Mouse (Mus musculus): ENCODE measurements around the gene Tceanc.
A peak's percentile ranks its signal among the peaks of the same experiment; 100 is the strongest.

Gene Tceanc

DNA sequence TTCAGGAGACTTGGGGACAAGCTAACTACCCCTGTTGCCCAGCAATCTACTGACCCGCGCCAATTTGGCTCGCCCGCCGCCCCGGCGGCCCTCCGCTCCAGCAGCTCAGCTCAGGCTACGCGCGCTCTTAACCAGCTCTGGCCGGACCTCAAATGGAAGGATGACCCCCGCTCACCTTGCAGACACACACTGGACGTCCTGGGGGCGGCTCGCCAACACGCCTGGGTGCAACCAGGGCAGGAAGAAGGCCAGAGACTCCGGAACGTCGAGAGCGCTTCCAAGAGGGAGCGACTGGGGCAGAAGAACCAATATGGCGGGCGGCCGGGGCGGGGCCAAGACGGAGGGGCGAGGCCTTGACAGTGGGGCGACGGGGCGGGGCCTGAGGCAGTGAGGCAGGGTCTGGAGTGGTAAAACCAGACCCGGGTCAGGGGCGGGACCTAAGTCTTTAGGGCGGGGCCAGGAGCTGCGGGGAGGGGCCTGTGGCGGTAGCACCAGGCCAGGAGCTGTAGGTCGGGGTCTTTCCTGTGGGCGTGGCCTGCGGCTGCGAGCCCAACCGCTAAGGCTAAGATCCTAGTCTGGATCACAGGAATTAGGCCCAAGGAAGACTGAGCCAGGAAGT is 38.9 kb downstream of the Tceanc start, which contains the start of gene Rab9:
TSS of gene Rab9 (minus strand) at position 503 of the 619 bp plus-strand sequence.
- peak; percentile 86 for DNase-seq

DNA sequence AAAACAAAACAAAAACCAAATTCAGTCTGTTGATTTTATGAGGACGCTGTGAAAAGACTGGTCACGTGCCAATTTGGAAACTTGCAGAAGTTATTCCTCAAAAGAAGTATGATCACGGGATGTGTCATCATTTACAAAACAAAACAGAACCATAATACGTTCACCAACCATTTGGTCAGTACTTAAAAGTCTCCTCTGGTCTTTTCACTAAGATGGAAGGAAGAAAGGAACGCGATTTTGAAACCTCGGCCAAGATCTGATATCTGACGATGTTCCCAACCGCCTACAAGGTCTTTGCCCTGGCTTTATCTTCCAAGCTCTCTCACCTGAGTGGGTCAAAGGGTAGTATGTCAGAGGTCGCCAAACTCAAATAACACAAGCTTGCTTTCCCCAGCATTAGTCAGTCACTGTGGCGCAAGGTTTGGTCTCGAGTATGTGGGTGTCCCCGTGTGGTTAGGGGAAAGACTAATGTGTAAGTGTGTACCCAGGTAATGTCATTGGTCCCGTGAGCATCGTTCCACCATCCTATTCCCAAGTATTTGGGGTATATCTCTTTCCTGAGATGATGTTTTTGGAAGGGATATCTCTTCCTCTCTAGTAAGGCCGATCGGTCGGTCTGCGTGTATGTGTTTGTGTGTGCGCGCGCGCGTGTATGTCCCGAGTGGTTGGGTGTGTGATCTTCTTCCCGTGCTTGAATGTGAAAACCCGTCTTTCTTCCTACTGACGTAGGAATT is 39.6 kb downstream of the Tceanc start:
- peak; percentile 2 for DNase-seq

DNA sequence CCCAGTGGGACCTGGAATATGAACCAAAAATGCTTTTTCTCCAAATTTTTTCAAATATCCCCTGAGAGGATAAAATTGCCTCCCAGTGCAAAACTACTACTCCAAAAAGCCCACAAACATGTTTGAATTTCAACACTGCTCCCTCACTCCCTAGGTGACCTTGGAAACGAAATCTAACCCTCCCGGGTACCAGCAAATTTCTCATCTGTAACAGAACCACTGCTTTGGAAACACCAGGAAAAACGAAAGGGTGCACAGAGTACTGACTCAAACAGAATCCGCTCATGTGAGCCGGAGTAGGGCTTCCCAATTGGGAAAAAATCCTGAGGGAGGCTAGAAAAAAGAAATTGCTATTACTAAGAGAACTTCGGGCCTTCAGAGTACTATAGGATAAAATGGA is 41.0 kb downstream of the Tceanc start:
- DNase-seq: no peak

DNA sequence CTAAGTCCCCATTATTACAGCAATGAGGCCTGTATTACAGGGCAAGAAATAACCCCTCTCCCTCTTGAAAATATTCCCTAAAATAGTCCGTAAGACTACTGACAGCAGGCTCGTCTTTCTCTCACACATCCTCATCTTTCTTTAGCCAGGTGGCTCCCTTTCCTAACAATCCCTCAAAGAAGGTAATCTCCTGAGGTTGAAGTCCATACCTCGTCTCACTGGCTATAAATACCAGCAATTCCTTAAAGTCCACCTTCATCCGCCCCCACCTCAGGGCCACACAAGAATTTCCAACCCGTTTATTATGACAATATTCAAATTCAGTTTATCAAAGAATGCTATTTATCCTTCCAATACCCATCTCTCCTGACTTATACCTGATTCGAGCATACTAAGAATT is 45.8 kb downstream of the Tceanc start:
- no peak for DNase-seq

DNA sequence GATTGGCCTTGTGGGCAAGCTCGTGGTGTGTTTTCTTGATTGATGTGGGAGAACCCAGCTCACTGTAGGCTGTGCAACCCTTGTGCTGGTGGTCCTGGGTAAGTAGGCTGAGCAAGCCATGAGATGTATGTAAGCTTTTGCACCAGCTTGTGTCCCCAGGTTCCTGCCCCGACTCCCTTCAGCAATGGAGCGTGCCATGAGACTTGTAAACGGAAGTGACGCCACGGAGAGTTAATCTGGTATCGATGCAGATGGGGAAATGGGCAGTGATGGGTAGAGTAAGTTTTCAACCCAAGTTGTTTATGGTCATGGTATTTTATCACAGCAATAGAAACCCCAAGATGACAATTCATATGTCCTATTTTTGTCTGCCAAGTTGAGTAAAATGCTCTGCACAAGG is 50.0 kb downstream of the Tceanc start:
- no peak for DNase-seq

DNA sequence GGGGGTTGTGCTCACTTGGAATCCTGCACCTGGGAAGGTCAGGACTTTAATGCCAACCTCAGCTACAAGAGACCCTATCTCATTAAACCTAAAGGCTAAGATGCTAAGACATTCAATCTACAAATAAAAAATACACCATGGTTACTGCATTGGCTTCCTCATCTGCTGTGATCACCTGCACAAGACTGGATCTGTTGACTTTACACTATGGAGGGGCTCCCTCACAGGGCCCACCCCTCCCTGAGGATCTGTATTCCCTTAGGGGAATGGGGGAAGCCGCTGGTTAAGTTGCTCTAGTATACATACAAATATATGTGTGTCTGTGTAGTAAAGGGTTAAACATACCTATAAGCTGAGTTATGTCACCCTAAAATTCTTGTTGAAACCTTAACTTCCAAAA is 62.8 kb downstream of the Tceanc start:
- no peak for DNase-seq

DNA sequence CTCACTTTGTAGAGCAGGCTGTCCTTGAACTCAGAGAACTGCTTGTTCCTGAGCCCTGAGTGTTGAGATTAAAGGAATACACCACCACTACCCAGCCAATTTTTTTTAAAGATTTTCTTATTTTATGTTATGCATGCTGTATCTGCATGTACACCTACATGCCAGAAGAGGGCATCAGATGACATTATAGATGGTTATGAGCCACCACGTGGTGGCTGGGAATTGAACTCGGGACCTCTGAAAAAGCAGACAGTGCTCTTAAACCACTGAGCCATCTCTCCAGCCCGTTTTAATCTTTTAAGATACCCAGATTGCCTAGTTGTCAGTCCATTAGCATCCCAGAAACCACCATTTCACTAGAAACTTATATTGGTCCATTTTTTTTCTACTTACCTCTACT is 64.0 kb downstream of the Tceanc start:
- DNase-seq: no peak

DNA sequence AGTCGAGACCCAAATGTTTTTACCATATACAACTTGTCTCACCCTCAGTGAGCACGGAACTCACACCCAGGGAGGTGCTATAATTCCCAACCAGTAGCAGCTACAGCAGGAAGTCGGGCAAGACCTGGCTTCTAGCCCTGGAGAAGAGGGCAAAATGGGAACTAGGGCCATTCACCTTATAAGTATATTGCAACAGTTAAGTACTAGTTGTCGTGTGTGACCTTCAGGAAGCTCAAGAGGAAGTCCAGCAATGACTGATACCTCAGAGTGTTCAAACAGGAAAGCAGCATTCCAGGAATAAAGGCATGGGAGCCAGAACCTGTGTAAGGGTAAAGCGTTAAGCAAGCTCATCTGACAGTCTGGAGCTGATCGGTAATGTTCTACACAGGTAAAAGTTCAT is 64.8 kb downstream of the Tceanc start:
- no peak for DNase-seq

Data from right cerebral cortex, postnatal 4 days (tissue).